Mouse (Mus musculus) lung, embryonic 14.5 days (tissue): ENCODE measurements around the gene Fgfr2. TPM values are rescaled to one million over a fixed set of nuclear protein-coding genes. Genes with fewer than 3 reads are reported as not detected.
A peak's percentile ranks its signal among the peaks of the same experiment; 100 is the strongest.

Experiments
- ATAC-seq: fragments of 200-750 bp; cut with Nextera tagmentation; 2 replicates; pipeline ENCODE4 v1.8.0; 2017; ENCODE audit warnings: mild to moderate bottlenecking, moderate TSS enrichment, moderate library complexity; ENCODE audit not compliant: insufficient read depth
- DNase-seq: peaks from one replicate; pipeline ENCODE4 v3.0.0-alpha.2; 2015
- H3K27ac ChIP-seq: fragments of 300-500 bp; sonication (generic); 2 replicates; pipeline ENCODE4 v1.5.1; 2014; ENCODE audit warnings: low read depth, mild to moderate bottlenecking, moderate library complexity
- H3K27me3 ChIP-seq: fragments of 300-500 bp; sonication (generic); 2 replicates; pipeline ENCODE4 v1.6.1; 2014; ENCODE audit warnings: low read length, control low read depth; ENCODE audit not compliant: insufficient read depth
- H3K36me3 ChIP-seq: fragments of 300-500 bp; sonication (generic); 2 replicates; pipeline ENCODE4 v1.6.1; 2014; ENCODE audit warnings: control low read depth; ENCODE audit not compliant: insufficient read depth
- H3K4me1 ChIP-seq: fragments of 300-500 bp; sonication (generic); 2 replicates; pipeline ENCODE4 v1.6.1; 2014; ENCODE audit warnings: antibody characterized with exemption, control low read depth; ENCODE audit not compliant: insufficient read depth
- H3K4me2 ChIP-seq: fragments of 300-500 bp; sonication (generic); 2 replicates; pipeline ENCODE4 v1.6.1; 2014; ENCODE audit warnings: mild to moderate bottlenecking
- H3K4me3 ChIP-seq: fragments of 300-500 bp; sonication (generic); 2 replicates; pipeline ENCODE4 v1.5.1; 2014; ENCODE audit warnings: low read depth, low read length
- H3K9ac ChIP-seq: fragments of 300-500 bp; sonication (generic); 2 replicates; pipeline ENCODE4 v1.6.1; 2014
- H3K9me3 ChIP-seq: fragments of 300-500 bp; sonication (generic); 2 replicates; pipeline ENCODE4 v1.6.1; 2016; ENCODE audit warnings: low read depth, low read length, control low read depth
- CTCF ChIP-seq: IDR thresholded peaks from 2 replicates; pipeline ENCODE4 v1.5.1; 2016; ENCODE audit warnings: antibody characterized with exemption, low read depth
- WGBS: fragments of 180-500 bp; shearing (Covaris S2); extraction: QIAGEN DNeasy Blood & Tissue Kit; methylation state at CpG from one replicate; pipeline ENCODE4 v1.1.7; 2014; 5-methylcytosine and 5-hydroxymethylcytosine counted together
- polyA plus RNA-seq: library from polyadenylated mRNA; unstranded; fragments of >200 nt; fragmentation: Nextera tagmentation; extraction: Ambion mirVana; gene quantifications from 2 replicates; pipeline ENCODE4 v1.2.1, GENCODE M21; 2014

The Fgfr2 gene
- polyA plus RNA-seq, 1 experiment from 2014 or later = 179 TPM

GRCm38 (mm10) chr7:133041784-133042183 lies 81.4 kb downstream of the Fgfr2 start:
- Histone ChIP-seq H3K9me3 (no peaks in the 10 kb centered on the region), H3K36me3 (peaks cover 7% of the 10 kb centered on the region; the same call in 1 of the 2 replicates), H3K27ac (peak overlapping the region; percentile 90), H3K27me3 (no peaks in the 10 kb centered on the region), H3K4me2 (peak overlapping the region; percentile 27), H3K9ac (no peak overlapping the region), H3K4me1 (peaks cover 35% of the 10 kb centered on the region), H3K4me3 (no peak overlapping the region)
- WGBS = 59% methylated on average over 3 of the region's 3 CpGs
- ATAC-seq (peak; percentile 75), DNase-seq (peak; percentile 75)
- no peak for TF ChIP-seq CTCF

GRCm38 (mm10) chr7:133040688-133041345 lies 82.3 kb downstream of the Fgfr2 start:
- no peak overlapping the region for H3K4me3 ChIP-seq
- DNase-seq = peak; percentile 58
- no peak for ATAC-seq
- peak overlapping the region; percentile 27 for H3K4me2 ChIP-seq
- H3K27me3 ChIP-seq = no peaks in the 10 kb centered on the region
- H3K36me3 ChIP-seq = peaks cover 7% of the 10 kb centered on the region; the same call in 1 of the 2 replicates
- H3K27ac ChIP-seq = peak overlapping the region; percentile 90
- peaks cover 37% of the 10 kb centered on the region for H3K4me1 ChIP-seq
- peak; percentile 41 for TF ChIP-seq CTCF
- H3K9me3 ChIP-seq = no peaks in the 10 kb centered on the region
- 50% methylated on average over 3 of the region's 3 CpGs for WGBS
- H3K9ac ChIP-seq = no peak overlapping the region

GRCm38 (mm10) chr7:133039556-133040255 lies 83.4 kb downstream of the Fgfr2 start:
- peaks cover 7% of the 10 kb centered on the region; the same call in 1 of the 2 replicates for H3K36me3 ChIP-seq
- no peaks in the 10 kb centered on the region for H3K9me3 ChIP-seq
- H3K4me2 ChIP-seq = no peak overlapping the region
- TF ChIP-seq CTCF = no peak
- H3K27ac ChIP-seq = peak overlapping the region; percentile 90; the same call in 1 of the 2 replicates
- no peak overlapping the region for H3K9ac ChIP-seq
- no peaks in the 10 kb centered on the region for H3K27me3 ChIP-seq
- 73% methylated on average over 3 of the region's 3 CpGs for WGBS
- ATAC-seq = no peak
- H3K4me3 ChIP-seq = no peak overlapping the region
- DNase-seq = no peak
- H3K4me1 ChIP-seq = peaks cover 38% of the 10 kb centered on the region

GRCm38 (mm10) chr7:133037618-133038017 lies 85.5 kb downstream of the Fgfr2 start:
- no peak for TF ChIP-seq CTCF
- 40% methylated on average over 4 of the region's 4 CpGs for WGBS
- Histone ChIP-seq H3K9me3 (no peaks in the 10 kb centered on the region), H3K9ac (no peak overlapping the region), H3K4me3 (no peak overlapping the region), H3K27me3 (no peaks in the 10 kb centered on the region), H3K4me2 (no peak overlapping the region), H3K36me3 (no peaks in the 10 kb centered on the region), H3K27ac (peak overlapping the region; percentile 56), H3K4me1 (peaks cover 38% of the 10 kb centered on the region)
- ATAC-seq = no peak
- DNase-seq = peak; percentile 44

- Histone ChIP-seq H3K27ac (peak overlapping the region; percentile 56; the same call in 1 of the 2 replicates), H3K4me2 (no peak overlapping the region), H3K27me3 (no peaks in the 10 kb centered on the region), H3K9me3 (no peaks in the 10 kb centered on the region), H3K4me3 (no peak overlapping the region), H3K36me3 (no peaks in the 10 kb centered on the region), H3K4me1 (peaks cover 37% of the 10 kb centered on the region), H3K9ac (no peak overlapping the region)
- TF ChIP-seq CTCF = no peak
- DNase-seq = peak; percentile 76
- WGBS = 52% methylated on average over 5 of the region's 5 CpGs
- 0 out of 2 replicates have a peak, but pooled peaks have one; percentile 8 for ATAC-seq
These were observed 85.9 kb downstream of the Fgfr2 start for GRCm38 (mm10) chr7:133037217-133037616.

- no peak for ATAC-seq
- Histone ChIP-seq H3K9ac (no peak overlapping the region), H3K27ac (no peak overlapping the region), H3K4me3 (no peak overlapping the region), H3K4me2 (no peak overlapping the region), H3K9me3 (no peaks in the 10 kb centered on the region), H3K27me3 (no peaks in the 10 kb centered on the region), H3K4me1 (peaks cover 27% of the 10 kb centered on the region), H3K36me3 (no peaks in the 10 kb centered on the region)
- no peak for DNase-seq
- no peak for TF ChIP-seq CTCF
These were observed 87.2 kb downstream of the Fgfr2 start for GRCm38 (mm10) chr7:133035901-133036300.

GRCm38 (mm10) chr7:133032589-133033203 lies 90.5 kb downstream of the Fgfr2 start:
- 48% methylated on average over 9 of the region's 9 CpGs for whole genome bisulfite sequencing
- H3K36me3 ChIP-seq = peaks cover 14% of the 10 kb centered on the region; the same call in 1 of the 2 replicates
- no peak overlapping the region for H3K4me2 ChIP-seq
- peak; percentile 88 for DNase-seq
- no peak overlapping the region for H3K4me3 ChIP-seq
- peak; percentile 75 for ATAC-seq
- peaks cover 11% of the 10 kb centered on the region for H3K4me1 ChIP-seq
- H3K9me3 ChIP-seq = no peaks in the 10 kb centered on the region
- no peaks in the 10 kb centered on the region for H3K27me3 ChIP-seq
- no peak overlapping the region; the same call in 1 of the 2 replicates for H3K27ac ChIP-seq
- no peak overlapping the region for H3K9ac ChIP-seq
- peak; percentile 90 for TF ChIP-seq CTCF
